Mouse (Mus musculus) liver, embryonic 14.5 days (tissue): ENCODE results near the gene BC051665.

ENCODE experiments used
- CTCF ChIP-seq: IDR thresholded peaks from 2 replicates; pipeline ENCODE4 v1.5.1; 2016; ENCODE audit warnings: antibody characterized with exemption, low read depth, control low read depth
- EP300 ChIP-seq: IDR thresholded peaks from 2 replicates; pipeline ENCODE4 v1.6.1; 2016; ENCODE audit warnings: antibody characterized with exemption, low read depth

GRCm38 (mm10) chr13:60761161-60761560, 25.0 kb downstream of the BC051665 start:
- TF ChIP-seq CTCF (no peak), EP300 (no peak)
